Mouse (Mus musculus): Measurements from ENCODE around the gene Krtap4-6. TPM values are rescaled to one million over a fixed set of nuclear protein-coding genes. Genes with fewer than 3 reads are reported as not detected.
"Not testable (repeated sequence)": the region's sequence is repeated elsewhere in the genome, so short reads cannot be mapped to it uniquely, and the experiment has no call there.

The Krtap4-6 gene
- not detected in 2 replicates for polyA plus RNA-seq (2014; fragmentation: Nextera tagmentation; extraction: Ambion mirVana)

- no peak within 1 kb of the TSS for H3K4me3 ChIP-seq (ENCODE audit: control insufficient read depth in 1 of 2, insufficient read depth in 1 of 2, low read depth in 1 of 2, low read length in 2 of 2)
- H3K36me3 ChIP-seq (ENCODE audit: control insufficient read depth, insufficient read depth, low read length), result no peaks in the 10 kb centered on the region
- no peak for ATAC-seq (ENCODE audit: insufficient number of reproducible peaks, insufficient read depth, low FRiP score, low read depth)
Observed at GRCm38 (mm10) chr11:99665860-99666259, at the start of gene Krtap4-6. Gene Krtap4-6 (minus strand): TSS chr11:99665960.

GRCm38 (mm10) chr11:99690463-99690862, 24.7 kb upstream of the Krtap4-6 start, which contains the start of gene Gm14190:
Gene Gm14190 (minus strand): TSS chr11:99690740.
- no peak for ATAC-seq (ENCODE audit: insufficient number of reproducible peaks, insufficient read depth, low FRiP score, low read depth)
- WGBS, result 80% methylated on average over 1 of the region's 1 CpGs
- no peaks in the 10 kb centered on the region for H3K4me1 ChIP-seq (ENCODE audit: control insufficient read depth in 2 of 2, insufficient read depth in 2 of 2, low read length in 2 of 2)
- H3K36me3 ChIP-seq (ENCODE audit: control insufficient read depth, insufficient read depth, low read length), result no peaks in the 10 kb centered on the region
- no peak within 1 kb of the TSS for H3K9ac ChIP-seq (ENCODE audit: low read length)
- H3K4me3 ChIP-seq (ENCODE audit: control insufficient read depth in 1 of 2, insufficient read depth in 1 of 2, low read depth in 1 of 2, low read length in 2 of 2), result no peak within 1 kb of the TSS
- H3K27ac ChIP-seq (replicated peaks in 1 of 2; ENCODE audit: control insufficient read depth in 1 of 2, insufficient read depth in 1 of 2, low read depth in 2 of 2, low read length in 2 of 2), result no peak within 1 kb of the TSS
- no peaks in the 10 kb centered on the region for H3K27me3 ChIP-seq (ENCODE audit: control insufficient read depth, insufficient read depth, low read length)
- H3K4me2 ChIP-seq (ENCODE audit: low read length), result no peak within 1 kb of the TSS
- no peaks in the 10 kb centered on the region for H3K9me3 ChIP-seq (ENCODE audit: control insufficient read depth, low read length)

More at GRCm38 (mm10) chr11:99665860-99666259, at the start of gene Krtap4-6:
- Histone ChIP-seq H3K27ac (replicated peaks in 1 of 2; ENCODE audit: control insufficient read depth in 1 of 2, insufficient read depth in 1 of 2, low read depth in 2 of 2, low read length in 2 of 2) (no peak within 1 kb of the TSS), H3K27me3 (ENCODE audit: control insufficient read depth, insufficient read depth, low read length) (no peaks in the 10 kb centered on the region), H3K9me3 (ENCODE audit: control insufficient read depth, low read length) (no peaks in the 10 kb centered on the region), H3K9ac (ENCODE audit: low read length) (no peak within 1 kb of the TSS), H3K4me2 (ENCODE audit: low read length) (no peak within 1 kb of the TSS), H3K4me1 (ENCODE audit: control insufficient read depth in 2 of 2, insufficient read depth in 2 of 2, low read length in 2 of 2) (no peaks in the 10 kb centered on the region)

GRCm38 (mm10) chr11:99685235-99685634, 19.5 kb upstream of the Krtap4-6 start:
- H3K4me3 ChIP-seq (ENCODE audit: control insufficient read depth in 1 of 2, insufficient read depth in 1 of 2, low read depth in 1 of 2, low read length in 2 of 2); H3K27me3 ChIP-seq (ENCODE audit: control insufficient read depth, insufficient read depth, low read length); H3K27ac ChIP-seq (replicated peaks in 1 of 2; ENCODE audit: control insufficient read depth in 1 of 2, insufficient read depth in 1 of 2, low read depth in 2 of 2, low read length in 2 of 2); H3K4me2 ChIP-seq (ENCODE audit: low read length); H3K9me3 ChIP-seq (ENCODE audit: control insufficient read depth, low read length); H3K4me1 ChIP-seq (ENCODE audit: control insufficient read depth in 2 of 2, insufficient read depth in 2 of 2, low read length in 2 of 2); ATAC-seq (ENCODE audit: insufficient number of reproducible peaks, insufficient read depth, low FRiP score, low read depth); H3K36me3 ChIP-seq (ENCODE audit: control insufficient read depth, insufficient read depth, low read length); H3K9ac ChIP-seq (ENCODE audit: low read length): not testable (repeated sequence)
- WGBS, result 63% methylated on average over 1 of the region's 1 CpGs

DNA sequence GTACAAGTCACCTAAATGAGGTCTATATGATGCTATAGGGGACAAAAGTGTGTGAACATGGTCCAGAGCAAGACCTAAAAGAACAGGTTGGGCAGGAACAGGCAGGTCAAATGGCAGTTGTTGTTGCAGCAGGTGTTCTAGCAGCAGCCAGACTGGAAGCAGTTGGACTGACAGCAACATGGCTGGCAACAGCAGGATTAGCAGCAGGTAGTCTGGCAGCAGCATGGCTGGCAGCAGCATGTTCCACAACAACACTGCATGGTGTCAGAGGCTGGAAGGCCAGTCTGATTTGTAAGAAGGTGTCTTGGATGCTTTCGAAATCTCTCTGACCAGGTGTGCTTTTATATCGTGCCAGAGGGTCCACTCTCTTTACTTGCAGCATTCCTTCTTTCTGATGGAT, 17.7 kb upstream of the Krtap4-6 start:
- no peaks in the 10 kb centered on the region for H3K27me3 ChIP-seq (ENCODE audit: control insufficient read depth, insufficient read depth, low read length)
- no peak for ATAC-seq (ENCODE audit: insufficient number of reproducible peaks, insufficient read depth, low FRiP score, low read depth)
- no peaks in the 10 kb centered on the region for H3K9me3 ChIP-seq (ENCODE audit: control insufficient read depth, low read length)
- no peak overlapping the region for H3K4me2 ChIP-seq (ENCODE audit: low read length)
- H3K36me3 ChIP-seq (ENCODE audit: control insufficient read depth, insufficient read depth, low read length), result no peaks in the 10 kb centered on the region
- 75% methylated on average over 2 of the region's 2 CpGs for WGBS
- no peak overlapping the region for H3K9ac ChIP-seq (ENCODE audit: low read length)
- H3K4me3 ChIP-seq (ENCODE audit: control insufficient read depth in 1 of 2, insufficient read depth in 1 of 2, low read depth in 1 of 2, low read length in 2 of 2), result no peak overlapping the region
- no peaks in the 10 kb centered on the region for H3K4me1 ChIP-seq (ENCODE audit: control insufficient read depth in 2 of 2, insufficient read depth in 2 of 2, low read length in 2 of 2)
- H3K27ac ChIP-seq (replicated peaks in 1 of 2; ENCODE audit: control insufficient read depth in 1 of 2, insufficient read depth in 1 of 2, low read depth in 2 of 2, low read length in 2 of 2), result no peak overlapping the region

GRCm38 (mm10) chr11:99662802-99663201, 3.0 kb downstream of the Krtap4-6 start:
- 79% methylated on average over 10 of the region's 10 CpGs for WGBS
- Histone ChIP-seq H3K4me1 (ENCODE audit: control insufficient read depth in 2 of 2, insufficient read depth in 2 of 2, low read length in 2 of 2) (no peaks in the 10 kb centered on the region), H3K36me3 (ENCODE audit: control insufficient read depth, insufficient read depth, low read length) (no peaks in the 10 kb centered on the region), H3K9ac (ENCODE audit: low read length) (no peak overlapping the region), H3K27ac (replicated peaks in 1 of 2; ENCODE audit: control insufficient read depth in 1 of 2, insufficient read depth in 1 of 2, low read depth in 2 of 2, low read length in 2 of 2) (no peak overlapping the region), H3K27me3 (ENCODE audit: control insufficient read depth, insufficient read depth, low read length) (no peaks in the 10 kb centered on the region), H3K4me3 (ENCODE audit: control insufficient read depth in 1 of 2, insufficient read depth in 1 of 2, low read depth in 1 of 2, low read length in 2 of 2) (no peak overlapping the region), H3K9me3 (ENCODE audit: control insufficient read depth, low read length) (no peaks in the 10 kb centered on the region), H3K4me2 (ENCODE audit: low read length) (no peak overlapping the region)
- ATAC-seq (ENCODE audit: insufficient number of reproducible peaks, insufficient read depth, low FRiP score, low read depth), result no peak

DNA sequence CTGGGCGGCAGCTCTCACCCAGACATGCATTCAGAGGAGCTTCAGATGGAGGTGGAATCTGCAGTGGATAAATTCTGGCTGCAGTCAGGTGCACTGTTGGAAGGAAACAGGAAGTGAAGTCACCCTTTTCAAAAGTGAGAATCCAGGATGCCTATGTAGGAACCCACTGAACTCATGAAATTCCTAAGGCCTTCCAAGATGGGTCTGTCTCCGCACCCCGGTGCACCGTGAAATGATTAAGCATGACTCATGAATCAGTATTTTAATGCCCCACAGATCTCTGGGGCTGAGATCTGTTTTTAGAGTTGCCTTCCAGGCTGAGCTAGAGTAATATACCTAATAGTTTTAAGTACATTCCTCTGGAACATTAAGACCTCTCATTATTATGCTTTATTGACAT, 6.5 kb downstream of the Krtap4-6 start:
- H3K27ac ChIP-seq (replicated peaks in 1 of 2; ENCODE audit: control insufficient read depth in 1 of 2, insufficient read depth in 1 of 2, low read depth in 2 of 2, low read length in 2 of 2), result no peak overlapping the region
- no peaks in the 10 kb centered on the region for H3K4me1 ChIP-seq (ENCODE audit: control insufficient read depth in 2 of 2, insufficient read depth in 2 of 2, low read length in 2 of 2)
- 77% methylated on average over 4 of the region's 4 CpGs for WGBS
- ATAC-seq (ENCODE audit: insufficient number of reproducible peaks, insufficient read depth, low FRiP score, low read depth), result no peak
- H3K4me2 ChIP-seq (ENCODE audit: low read length), result no peak overlapping the region
- no peak overlapping the region for H3K9ac ChIP-seq (ENCODE audit: low read length)
- H3K9me3 ChIP-seq (ENCODE audit: control insufficient read depth, low read length), result no peaks in the 10 kb centered on the region
- no peaks in the 10 kb centered on the region for H3K27me3 ChIP-seq (ENCODE audit: control insufficient read depth, insufficient read depth, low read length)
- no peak overlapping the region for H3K4me3 ChIP-seq (ENCODE audit: control insufficient read depth in 1 of 2, insufficient read depth in 1 of 2, low read depth in 1 of 2, low read length in 2 of 2)
- no peaks in the 10 kb centered on the region for H3K36me3 ChIP-seq (ENCODE audit: control insufficient read depth, insufficient read depth, low read length)

GRCm38 (mm10) chr11:99658467-99659010, 7.2 kb downstream of the Krtap4-6 start, which contains the start of gene Gm11563:
Gene Gm11563 (minus strand): TSS chr11:99658960.
- not testable (repeated sequence) for ATAC-seq (ENCODE audit: insufficient number of reproducible peaks, insufficient read depth, low FRiP score, low read depth); H3K36me3 ChIP-seq (ENCODE audit: control insufficient read depth, insufficient read depth, low read length); H3K9ac ChIP-seq (ENCODE audit: low read length); H3K4me1 ChIP-seq (ENCODE audit: control insufficient read depth in 2 of 2, insufficient read depth in 2 of 2, low read length in 2 of 2); H3K27me3 ChIP-seq (ENCODE audit: control insufficient read depth, insufficient read depth, low read length); H3K4me2 ChIP-seq (ENCODE audit: low read length); H3K9me3 ChIP-seq (ENCODE audit: control insufficient read depth, low read length); H3K4me3 ChIP-seq (ENCODE audit: control insufficient read depth in 1 of 2, insufficient read depth in 1 of 2, low read depth in 1 of 2, low read length in 2 of 2); H3K27ac ChIP-seq (replicated peaks in 1 of 2; ENCODE audit: control insufficient read depth in 1 of 2, insufficient read depth in 1 of 2, low read depth in 2 of 2, low read length in 2 of 2)
- 51% methylated on average over 10 of the region's 10 CpGs for WGBS

GRCm38 (mm10) chr11:99657051-99657450, 8.7 kb downstream of the Krtap4-6 start:
- H3K4me3 ChIP-seq (ENCODE audit: control insufficient read depth in 1 of 2, insufficient read depth in 1 of 2, low read depth in 1 of 2, low read length in 2 of 2), result no peak overlapping the region
- H3K4me2 ChIP-seq (ENCODE audit: low read length), result no peak overlapping the region
- H3K4me1 ChIP-seq (ENCODE audit: control insufficient read depth in 2 of 2, insufficient read depth in 2 of 2, low read length in 2 of 2), result no peaks in the 10 kb centered on the region
- ATAC-seq (ENCODE audit: insufficient number of reproducible peaks, insufficient read depth, low FRiP score, low read depth), result no peak
- H3K36me3 ChIP-seq (ENCODE audit: control insufficient read depth, insufficient read depth, low read length), result no peaks in the 10 kb centered on the region
- no peak overlapping the region for H3K9ac ChIP-seq (ENCODE audit: low read length)
- no peaks in the 10 kb centered on the region for H3K9me3 ChIP-seq (ENCODE audit: control insufficient read depth, low read length)
- 50% methylated on average over 5 of the region's 5 CpGs for WGBS
- no peak overlapping the region for H3K27ac ChIP-seq (replicated peaks in 1 of 2; ENCODE audit: control insufficient read depth in 1 of 2, insufficient read depth in 1 of 2, low read depth in 2 of 2, low read length in 2 of 2)
- H3K27me3 ChIP-seq (ENCODE audit: control insufficient read depth, insufficient read depth, low read length), result no peaks in the 10 kb centered on the region
